Mouse (Mus musculus): ENCODE results near the gene 3830417A13Rik.

3830417A13Rik gene

GRCm38 (mm10) chrX:64173248-64173647, at the start of gene 3830417A13Rik:
TSS of gene 3830417A13Rik (plus strand) at chrX:64173548.
- DNase-seq (ENCODE audit: low spot score), result no peak

DNA sequence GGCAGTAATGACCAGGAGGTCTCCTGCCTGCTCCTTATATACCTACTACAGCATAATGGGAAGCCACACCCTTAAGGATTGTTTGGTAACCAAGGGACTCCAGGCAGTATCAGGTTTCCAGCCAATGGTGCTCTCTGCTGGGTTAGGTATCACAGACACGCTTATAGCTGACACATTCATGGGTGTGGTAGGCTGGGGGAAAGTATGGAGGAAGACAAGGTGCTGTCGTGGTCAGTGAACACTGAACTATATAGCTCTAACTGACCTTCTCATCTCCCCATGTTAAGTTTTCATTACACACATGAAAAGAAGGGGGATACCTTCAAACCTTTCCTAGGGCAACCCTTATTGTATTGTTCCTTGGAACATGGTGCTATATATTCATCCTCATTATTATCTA, 21.2 kb upstream of the 3830417A13Rik start, which contains the start of gene Gm6760:
TSS of gene Gm6760 (minus strand) at position 101 of the 400 bp plus-strand sequence.
- DNase-seq (ENCODE audit: low spot score), result no peak

- no peak for DNase-seq (ENCODE audit: low spot score)
Observed at GRCm38 (mm10) chrX:64181246-64181645, 7.9 kb downstream of the 3830417A13Rik start.
